Mouse (Mus musculus) heart, adult 11 months (tissue): ENCODE measurements at regions not wholly inside any gene's neighbourhood (a gene's known extent, or its start where the extent isn't known, plus 50 kb on each side); places are given as distances from the start of the nearest gene placed in this dataset.

Source experiments
- DNase-seq: peaks from one replicate; pipeline ENCODE4 v3.0.0; 2022

DNA sequence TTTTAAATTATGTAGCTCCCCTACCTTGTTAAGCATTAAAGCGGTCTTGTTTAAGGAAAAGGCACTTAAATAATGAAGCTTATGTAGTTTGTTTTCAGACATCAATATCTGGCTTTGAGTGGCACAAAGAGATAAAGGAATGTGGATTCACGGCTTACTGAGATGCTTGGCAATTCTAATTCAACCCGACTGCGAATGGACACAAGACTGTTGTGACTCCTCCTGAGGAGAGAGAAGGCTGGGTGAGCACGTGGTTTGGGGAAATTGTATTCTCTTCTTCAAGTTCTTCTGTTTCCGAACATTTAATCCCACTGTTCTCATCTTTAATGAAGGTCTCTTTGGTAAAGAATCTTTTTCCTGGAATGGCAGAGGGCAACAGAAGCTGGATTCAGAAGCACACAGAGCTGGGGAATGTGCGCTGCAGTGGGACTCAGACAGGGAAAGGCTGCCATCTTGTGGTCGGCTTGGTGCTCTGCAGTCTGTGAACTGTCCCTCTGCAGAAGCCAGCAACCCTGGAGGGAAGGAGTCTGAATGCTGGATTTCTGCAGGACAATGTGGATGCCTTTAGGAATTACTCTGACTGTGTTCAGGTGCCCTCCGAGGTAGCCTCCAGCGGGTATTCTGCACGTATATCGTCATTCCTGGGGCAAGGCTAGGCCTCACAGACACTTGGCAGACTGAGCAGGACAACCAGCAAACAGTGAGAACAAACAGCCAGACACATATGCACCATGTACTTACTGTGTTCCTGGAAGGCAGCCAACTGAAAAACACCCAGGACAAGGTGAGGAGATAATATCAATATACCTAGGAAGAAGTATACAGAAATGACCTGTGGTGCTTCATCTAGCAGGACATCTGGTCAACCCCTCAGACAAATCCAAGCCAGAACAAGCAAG lies 54.0 kb upstream of the Pax1 start:
- peak; percentile 82 for DNase-seq

DNA sequence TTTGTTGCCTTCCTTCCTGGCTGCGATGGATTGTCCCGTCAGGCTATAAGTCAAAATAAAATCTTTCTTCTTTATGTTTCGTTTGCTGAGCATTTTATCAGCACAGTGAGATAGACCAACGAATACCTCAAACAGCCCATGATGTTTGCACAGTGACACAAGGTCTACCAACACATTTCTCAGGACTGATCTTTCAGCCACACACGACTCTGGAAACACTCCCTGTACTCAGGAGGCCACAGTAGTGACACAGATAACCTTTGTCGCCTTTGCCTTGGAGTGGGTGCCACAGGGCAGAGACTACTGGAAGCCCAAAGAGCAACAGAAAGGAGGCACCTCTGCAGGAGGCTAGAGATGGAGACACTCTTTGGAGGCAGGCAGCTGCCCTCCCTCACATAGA lies 55.0 kb upstream of the Pax1 start:
- DNase-seq, result peak; percentile 28

DNA sequence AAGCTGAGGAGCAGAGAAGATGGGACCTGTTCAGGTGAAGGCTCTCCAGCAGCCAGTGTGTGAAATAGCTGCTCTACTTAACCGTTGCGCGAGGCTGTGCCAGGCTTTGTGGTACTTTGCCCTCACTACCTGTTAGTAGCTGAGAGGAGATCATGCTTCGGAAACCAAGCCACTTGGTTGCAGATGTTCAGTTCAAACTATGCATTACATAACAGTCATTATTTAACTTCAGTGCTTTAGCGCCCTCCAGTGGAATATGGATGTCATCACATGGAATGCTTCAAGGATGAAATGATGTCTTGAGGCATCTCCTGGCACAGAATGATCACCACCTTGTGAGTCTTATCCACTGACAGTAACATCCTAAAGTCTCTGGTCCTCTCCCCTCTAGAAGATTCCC lies 56.5 kb upstream of the Pax1 start:
- DNase-seq, result no peak

DNA sequence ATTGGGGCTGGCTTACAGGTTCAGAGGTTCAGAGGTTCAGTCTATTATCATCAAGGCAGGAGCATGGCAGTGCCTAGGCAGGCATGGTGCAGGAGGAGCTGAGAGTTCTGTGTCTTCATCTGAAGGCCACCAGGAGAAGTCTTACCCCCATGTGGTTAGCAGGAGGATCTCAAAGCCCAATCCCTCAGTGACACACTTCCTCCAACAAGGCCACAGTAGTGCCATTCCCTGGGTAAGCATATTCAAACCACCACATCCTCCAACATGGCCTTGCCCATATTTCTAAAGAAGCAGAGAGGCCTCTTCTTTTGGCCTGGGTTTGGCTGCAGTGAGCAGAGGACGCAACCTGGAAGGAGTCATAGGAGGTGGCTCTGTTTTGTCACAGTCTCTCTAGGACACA lies 61.2 kb upstream of the Pax1 start:
- no peak for DNase-seq

DNA sequence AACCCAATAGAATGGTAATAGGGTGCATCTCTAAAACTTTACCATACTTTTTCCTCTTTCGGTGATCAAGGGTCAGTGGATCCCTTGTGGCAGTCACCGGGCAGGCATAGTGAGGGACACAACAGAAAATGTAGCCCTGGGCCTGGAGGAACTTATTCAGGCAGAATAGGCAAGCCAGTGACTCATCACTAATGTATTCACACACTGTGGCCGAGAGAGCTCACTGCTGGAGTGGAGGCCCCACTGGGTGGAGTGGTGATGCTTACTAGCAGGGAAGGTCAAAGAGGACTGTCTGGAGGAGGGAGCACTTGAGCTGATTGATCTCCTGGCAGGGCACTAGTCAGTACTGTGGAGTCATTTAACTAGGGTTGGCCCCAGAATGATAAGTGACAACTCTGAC lies 62.4 kb upstream of the Pax1 start:
- DNase-seq, result no peak

DNA sequence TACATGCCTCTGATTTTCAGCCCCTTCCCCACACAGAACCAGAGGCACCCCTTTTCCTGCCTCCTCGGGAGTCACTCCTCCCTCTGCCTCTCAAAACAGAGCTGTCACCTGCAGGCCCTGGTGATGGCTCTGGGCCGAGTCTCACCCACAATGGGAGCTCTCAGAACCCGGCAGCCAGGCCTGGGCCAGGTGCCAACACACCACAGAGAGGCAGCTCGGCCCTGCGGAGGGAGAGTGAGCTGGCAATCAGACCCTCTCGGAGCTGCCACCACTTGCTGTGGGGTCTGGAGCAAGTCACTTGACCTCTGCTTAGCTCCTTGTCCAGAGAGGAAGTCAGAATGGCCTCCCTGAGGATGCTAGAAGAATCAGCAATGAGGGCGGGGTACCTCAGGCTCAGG lies 63.2 kb upstream of the Pax1 start:
- DNase-seq, result peak; percentile 93

DNA sequence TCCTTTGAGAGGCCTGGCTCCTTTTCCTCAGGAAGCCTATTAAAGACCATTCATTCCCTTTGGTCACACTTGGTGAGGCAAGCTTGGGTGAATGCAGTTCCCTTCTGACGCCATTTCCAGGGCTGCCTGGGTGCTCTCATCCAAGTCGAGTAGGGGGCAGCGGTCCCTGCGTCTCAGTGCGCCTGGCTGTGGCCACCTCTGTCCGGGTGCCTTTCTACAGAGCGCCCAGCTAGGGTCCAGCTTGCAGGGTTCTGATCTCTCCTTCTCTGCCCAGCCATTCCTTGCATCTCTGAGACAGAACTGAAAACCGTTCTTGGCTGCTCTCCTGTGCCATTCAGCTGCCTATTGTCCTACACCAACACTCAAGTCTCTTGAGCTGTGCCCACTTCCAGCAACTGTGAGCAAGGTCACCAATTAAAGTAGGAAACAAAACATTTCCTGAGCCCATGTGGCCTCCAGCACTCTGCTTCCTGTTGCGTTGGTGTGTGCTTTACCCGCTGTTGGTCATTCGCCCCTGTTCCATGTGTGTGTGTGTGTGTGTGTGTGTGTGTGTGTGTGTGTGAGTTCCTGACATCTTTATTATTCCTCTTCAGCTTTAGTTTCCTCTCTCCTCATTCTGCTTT lies 63.7 kb upstream of the Pax1 start:
- peak; percentile 72 for DNase-seq

DNA sequence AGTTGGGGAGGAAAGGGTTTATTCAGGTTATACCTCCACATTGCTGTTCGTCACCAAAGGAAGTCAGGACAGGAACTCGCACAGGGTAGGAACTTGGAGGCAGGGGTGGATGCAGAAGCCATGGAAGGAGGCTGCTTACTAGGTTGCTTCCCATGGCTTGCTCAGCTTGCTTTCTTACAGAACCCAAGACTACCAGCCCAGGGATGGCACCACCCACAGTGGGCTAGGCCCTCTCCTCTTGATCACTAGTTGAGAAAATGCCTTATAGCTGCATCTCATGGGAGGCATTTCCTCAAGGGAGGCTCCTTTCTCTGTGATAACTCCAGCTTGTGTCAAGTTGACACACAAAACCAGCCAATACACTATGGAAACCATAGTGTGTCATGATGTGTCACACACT lies 66.8 kb upstream of the Pax1 start:
- DNase-seq, result peak; percentile 80

DNA sequence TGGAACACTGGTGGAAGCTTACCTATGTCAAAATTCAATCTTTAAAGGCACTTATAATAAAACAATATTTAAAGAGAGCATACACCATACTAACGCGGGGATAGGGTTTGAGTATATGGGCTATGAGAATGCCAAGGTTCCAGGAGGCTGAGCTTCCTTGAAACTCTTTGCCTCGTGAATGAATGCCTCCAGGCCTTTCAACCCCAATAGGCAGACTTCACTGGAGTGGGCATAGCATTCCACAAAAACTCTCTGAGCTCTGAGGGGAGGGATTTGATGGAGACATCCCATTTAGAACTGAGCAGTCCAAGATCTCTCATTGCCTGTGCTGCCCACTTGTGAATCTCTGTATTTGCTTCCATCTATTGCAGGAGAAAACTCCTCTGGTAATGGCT lies 68.4 kb upstream of the Pax1 start:
- DNase-seq, result peak; percentile 13

DNA sequence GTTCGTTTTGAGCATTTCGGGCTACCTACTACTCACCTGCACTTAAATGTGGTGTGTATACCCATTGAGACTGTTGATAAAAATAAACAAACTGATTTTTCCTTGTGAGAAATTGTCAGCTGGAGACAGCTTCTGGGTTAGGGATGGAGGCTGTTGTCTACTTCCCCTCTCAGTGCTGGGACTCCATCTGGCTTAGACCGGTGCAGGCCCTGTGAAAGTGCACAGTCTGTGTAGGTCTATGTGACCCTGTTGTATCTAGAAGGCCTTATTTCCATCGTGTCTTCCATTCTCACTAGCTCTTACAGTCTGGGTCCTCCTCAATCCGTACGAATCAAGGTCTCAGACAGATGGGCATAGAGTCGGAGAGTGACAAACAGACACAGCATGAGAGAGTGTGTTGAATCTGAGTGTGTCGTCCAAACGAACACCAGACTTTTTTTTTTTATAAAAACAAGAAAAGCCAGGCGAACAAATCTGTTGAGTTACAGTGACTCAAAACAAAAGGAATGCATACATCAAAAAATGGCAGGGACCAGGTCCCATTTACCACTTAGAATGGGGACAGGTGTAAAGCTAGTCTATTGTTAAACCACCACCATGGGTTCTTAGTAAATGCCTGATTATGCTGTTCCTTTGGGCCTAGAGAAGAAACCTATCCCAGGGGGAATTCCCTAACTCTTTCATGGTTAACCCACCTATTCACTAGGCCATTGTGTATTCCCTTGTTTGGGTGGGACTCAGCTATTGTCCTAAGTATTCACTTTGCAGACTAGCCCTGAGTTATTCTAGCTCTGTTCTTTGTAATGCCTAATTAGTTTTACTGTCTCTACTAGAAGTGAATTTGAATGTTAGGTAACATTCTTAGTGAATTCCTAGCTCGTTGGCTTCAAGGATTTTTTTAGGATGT lies 69.1 kb upstream of the Pax1 start:
- DNase-seq, result peak; percentile 82

DNA sequence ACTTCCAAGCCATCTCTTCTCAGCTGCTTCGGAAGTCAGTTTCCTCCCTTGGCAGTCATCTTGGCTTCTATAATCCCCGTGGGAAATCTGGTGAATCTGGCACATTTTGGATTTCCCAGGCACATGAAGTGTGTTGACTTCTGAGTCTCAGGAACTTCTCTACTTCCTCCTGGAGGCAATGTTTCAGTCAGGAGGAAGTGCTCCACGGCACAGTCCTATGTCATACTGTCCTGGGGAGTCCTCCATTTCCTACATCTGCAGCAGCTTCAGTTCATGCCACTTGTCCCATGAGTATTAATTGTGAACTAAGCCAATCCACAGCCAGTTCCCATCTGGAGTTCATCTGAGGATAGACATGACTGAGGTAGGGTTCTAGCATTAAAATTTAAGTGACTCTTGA lies 78.3 kb upstream of the Pax1 start:
- peak; percentile 82 for DNase-seq

DNA sequence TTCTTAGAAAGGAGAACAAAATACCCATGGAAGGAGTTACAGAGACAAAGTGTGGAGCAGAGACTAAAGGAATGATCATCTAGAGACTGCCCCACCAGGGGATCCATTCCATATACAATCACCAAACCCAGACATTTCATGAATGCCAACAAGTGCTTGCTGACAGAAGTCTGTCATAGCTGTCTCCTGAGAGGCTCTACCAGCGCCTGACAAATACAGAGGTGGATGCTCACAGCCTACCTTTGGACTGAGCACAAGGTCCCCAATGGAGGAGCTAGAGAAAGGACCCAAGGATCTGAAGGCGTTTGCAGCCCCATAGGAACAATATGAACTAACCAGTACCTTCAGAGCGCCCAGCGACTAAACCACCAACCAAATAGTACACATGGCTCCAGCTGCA lies 83.6 kb upstream of the Nkx2-2 start:
- DNase-seq, result peak; percentile 76

DNA sequence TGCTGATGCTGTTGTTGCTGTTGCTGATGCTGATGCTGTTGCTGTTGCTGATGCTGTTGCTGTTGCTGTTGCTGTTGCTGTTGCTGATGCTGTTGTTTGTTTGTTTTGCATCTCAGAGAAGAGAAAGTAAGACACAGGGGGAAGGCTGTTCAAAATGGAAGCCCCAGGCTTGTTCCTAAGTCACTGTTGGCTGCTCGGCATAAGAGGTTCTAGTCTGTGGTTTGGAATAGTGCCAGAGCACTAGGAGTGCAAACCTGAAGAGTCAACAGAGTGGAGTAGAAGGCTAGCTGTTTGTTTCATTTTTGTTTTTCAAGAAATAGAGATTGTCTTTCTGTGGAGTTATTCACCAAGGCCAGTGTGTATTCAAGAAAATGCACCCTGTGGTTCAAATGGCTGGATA lies 75.1 kb upstream of the Nkx2-2 start:
- peak; percentile 74 for DNase-seq

DNA sequence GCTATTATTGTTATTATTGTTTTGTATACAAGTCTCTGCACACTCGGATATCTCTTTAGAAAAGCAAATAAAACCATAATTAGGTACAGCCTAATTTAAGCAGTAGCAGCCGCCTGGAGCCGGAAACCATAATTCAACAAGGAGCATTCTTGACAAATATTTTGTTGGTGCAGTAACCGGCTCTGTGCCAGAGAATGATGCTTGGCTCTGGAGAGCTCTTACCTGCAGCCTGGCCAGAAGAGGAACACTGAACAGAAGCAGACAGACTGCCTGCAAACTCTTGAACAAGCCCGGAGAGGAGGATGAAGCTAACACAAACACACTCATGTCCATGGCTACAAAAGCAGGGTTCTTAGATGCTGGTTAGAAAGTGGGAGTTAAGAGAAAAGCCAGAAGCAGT lies 73.9 kb upstream of the Nkx2-2 start:
- peak; percentile 33 for DNase-seq

DNA sequence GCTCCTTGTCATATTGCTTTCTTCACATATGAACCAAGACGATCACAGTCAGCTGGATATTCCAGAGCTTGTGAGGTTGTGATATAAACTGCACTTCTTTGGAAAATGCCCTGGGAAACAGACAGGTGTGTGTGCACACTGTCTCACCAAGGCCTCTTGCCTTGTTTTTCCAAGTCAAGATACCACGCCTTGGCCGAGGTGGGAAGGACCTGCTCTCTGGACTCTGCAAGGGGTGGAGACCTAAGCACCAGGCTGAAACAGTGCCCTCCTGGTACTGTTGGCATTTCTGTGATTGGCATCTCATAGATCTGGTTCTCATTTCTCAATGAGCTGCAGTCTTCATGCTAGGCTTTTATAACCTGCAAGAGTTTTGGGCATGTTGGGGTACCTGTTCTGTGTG lies 73.2 kb upstream of the Nkx2-2 start:
- no peak for DNase-seq

DNA sequence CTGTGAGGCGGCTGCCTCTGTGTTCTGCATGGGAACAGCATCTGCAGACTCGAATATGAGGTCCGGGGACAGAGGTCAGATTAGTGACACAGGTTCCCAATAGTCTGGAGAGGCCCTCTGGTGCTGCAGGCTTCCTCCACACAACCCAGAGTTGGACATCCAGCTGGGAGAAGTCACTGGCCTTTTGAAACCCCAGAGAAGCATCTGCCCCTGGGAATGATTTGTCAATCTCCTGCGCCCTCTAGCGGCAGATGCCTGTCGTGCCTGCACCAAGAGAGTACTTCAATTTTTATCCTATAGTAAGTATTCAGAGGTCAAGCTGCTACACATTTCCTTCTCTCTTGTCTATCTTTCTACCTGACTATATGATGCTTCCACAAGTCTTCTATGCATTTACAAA lies 62.7 kb upstream of the Nkx2-2 start:
- no peak for DNase-seq

DNA sequence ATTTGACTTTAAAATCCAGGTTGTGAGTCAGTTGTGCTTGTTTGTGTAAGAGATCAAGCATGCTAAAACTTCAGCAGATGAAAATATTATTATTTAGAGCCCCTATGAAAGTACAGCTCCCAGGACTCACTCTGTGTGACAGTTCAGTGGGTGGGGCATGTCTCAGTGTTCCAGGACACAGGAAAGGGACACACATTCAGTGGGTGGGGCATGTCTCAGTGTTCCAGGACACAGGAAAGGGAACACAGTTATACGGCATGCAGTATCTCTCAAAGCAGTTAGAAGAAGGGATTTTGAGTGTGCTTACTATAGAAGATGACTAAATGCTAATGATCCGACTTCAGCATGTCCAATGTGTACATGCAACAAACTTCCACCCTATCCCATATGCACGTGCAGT lies 60.9 kb upstream of the Nkx2-2 start:
- DNase-seq, result no peak

DNA sequence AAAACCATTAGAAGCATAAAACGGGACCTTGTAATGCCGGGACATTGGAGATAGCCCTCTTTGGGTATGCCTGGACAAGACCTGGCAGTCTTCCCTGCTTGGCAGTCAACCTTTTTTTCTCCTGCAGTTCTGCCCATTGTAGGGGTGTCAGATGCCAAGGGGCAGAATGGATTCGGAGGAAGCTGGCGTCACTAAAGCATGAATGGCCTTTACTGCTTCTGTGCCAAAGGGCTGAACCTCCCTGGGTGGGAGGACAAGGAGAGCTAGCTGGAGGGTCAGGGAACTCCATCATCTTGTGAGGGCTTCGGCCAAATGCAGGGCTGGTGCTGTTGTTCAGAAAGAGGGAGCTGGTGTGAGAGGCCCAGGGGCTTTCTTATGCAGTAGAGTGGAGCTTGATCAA lies 60.1 kb upstream of the Nkx2-2 start:
- DNase-seq, result no peak

DNA sequence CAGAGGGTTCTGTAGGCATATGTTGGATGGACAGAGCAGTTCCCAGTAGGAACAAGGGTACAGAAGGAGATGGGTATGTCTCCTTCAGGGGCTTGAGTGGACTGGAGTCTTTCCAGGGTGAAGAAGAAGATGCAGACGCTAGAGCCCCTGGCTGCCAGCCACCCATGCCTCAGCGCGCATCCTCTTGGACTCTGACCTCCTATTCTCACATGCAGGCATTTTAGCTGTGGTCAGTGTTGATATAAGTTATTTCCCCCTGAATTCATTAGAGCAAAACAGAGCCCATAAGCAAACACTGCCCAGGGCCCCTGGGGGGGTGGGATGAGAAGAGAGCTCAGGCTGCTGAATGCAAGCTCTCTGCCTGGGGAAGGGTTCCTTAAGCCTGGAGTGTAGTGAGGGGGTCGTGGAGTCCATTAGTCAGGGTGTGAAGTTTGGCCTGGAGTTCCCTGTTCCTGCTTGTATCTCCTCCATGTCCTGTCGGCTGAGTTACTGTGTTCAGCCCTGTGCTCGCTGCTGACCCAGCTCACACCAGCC lies 54.0 kb upstream of the Nkx2-2 start:
- DNase-seq, result peak; percentile 70

DNA sequence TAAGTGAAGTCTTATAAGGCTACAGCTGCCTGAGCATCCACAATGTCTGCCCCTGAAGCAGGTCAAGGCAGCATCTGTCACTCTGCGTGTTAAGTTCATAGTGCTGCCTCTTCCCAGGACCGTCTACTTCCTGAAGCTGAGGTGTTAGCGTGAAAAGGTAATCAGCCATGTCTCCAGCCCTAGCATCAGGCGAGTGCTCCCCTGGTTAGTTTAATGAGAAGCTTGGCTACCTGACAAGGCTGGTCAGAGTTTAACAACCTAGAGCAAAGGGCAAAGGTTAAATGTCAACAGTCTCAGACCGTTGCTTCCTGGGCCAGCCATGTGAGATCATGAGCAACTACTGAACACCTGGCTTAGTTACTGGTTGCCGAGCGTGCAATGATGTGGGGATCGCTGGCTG lies 53.2 kb upstream of the Nkx2-2 start:
- DNase-seq, result peak; percentile 85

DNA sequence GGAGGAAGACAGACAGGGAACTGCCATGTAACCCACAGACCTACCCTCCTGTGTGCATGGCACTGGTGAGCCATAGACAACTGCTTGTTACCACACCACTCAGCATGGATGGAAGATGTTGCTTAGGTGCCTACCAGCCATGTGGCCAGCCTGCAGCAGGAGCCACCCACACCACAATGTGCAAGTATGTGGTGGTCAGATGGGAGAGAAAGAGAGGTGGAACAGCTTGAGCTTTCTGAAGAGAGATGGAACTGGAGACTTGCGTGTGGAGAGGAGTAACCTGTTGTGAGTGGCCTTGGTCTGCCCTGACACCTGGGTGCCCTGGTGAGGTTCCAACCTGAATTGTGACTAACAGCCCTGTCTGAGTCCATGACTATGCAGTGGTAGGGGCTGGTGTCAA lies 50.4 kb upstream of the Nkx2-2 start:
- peak; percentile 51 for DNase-seq
